Mouse (Mus musculus) stomach, embryonic 15.5 days (tissue): ENCODE data around the gene Mbnl2. TPM values are rescaled to one million over a fixed set of nuclear protein-coding genes. Genes with fewer than 3 reads are reported as not detected.

Experiments used
- ATAC-seq: fragments of 200-750 bp; cut with Nextera tagmentation; 2 replicates; pipeline ENCODE4 v1.8.0; 2017; ENCODE audit warnings: low read depth, moderate number of reproducible peaks, moderate TSS enrichment; ENCODE audit not compliant: insufficient read depth, low FRiP score
- H3K27ac ChIP-seq: fragments of 300-500 bp; sonication (generic); 2 replicates; pipeline ENCODE4 v1.5.1; 2015; ENCODE audit warnings: mild to moderate bottlenecking, inconsistent platforms
- H3K27me3 ChIP-seq: fragments of 300-500 bp; sonication (generic); replicated peaks from 2 replicates; pipeline ENCODE4 v1.6.1; 2015; ENCODE audit warnings: inconsistent platforms
- H3K36me3 ChIP-seq: fragments of 300-500 bp; sonication (generic); 2 replicates; pipeline ENCODE4 v1.6.1; 2015; ENCODE audit warnings: inconsistent platforms
- H3K4me1 ChIP-seq: fragments of 300-500 bp; sonication (generic); 2 replicates; pipeline ENCODE4 v1.6.1; 2015; ENCODE audit warnings: inconsistent platforms
- H3K4me2 ChIP-seq: fragments of 300-500 bp; sonication (generic); 2 replicates; pipeline ENCODE4 v1.6.1; 2015; ENCODE audit warnings: mild to moderate bottlenecking, inconsistent platforms
- H3K4me3 ChIP-seq: fragments of 300-500 bp; sonication (generic); replicated peaks from 2 replicates; pipeline ENCODE4 v1.5.1; 2015; ENCODE audit warnings: inconsistent platforms
- H3K9ac ChIP-seq: fragments of 300-500 bp; sonication (generic); 2 replicates; pipeline ENCODE4 v1.6.1; 2015; ENCODE audit warnings: inconsistent platforms
- H3K9me3 ChIP-seq: fragments of 300-500 bp; sonication (generic); 2 replicates; pipeline ENCODE4 v1.6.1; 2016; ENCODE audit warnings: inconsistent platforms
- WGBS: fragments of 180-500 bp; shearing (Covaris S2); methylation state at CpG from one replicate; pipeline ENCODE4 v1.1.7; 2015; 5-methylcytosine and 5-hydroxymethylcytosine counted together
- polyA plus RNA-seq: library from polyadenylated mRNA; unstranded; fragments of >200 nt; fragmentation: Nextera tagmentation; extraction: Ambion mirVana; gene quantifications from 2 replicates; pipeline ENCODE4 v1.2.1, GENCODE M21; 2015

The Mbnl2 gene
- polyA plus RNA-seq, 1 experiment from 2014 or later, result 109 TPM

GRCm38 (mm10) chr14:120477288-120477981 lies 202.0 kb downstream of the Mbnl2 start:
- Histone ChIP-seq H3K9me3 (no peaks in the 10 kb centered on the region), H3K4me3 (peak overlapping the region; percentile 87), H3K9ac (peak overlapping the region; percentile 50; the same call in 1 of the 2 replicates), H3K27me3 (no peaks in the 10 kb centered on the region), H3K27ac (peak overlapping the region; percentile 96), H3K4me2 (peak overlapping the region; percentile 52), H3K4me1 (no peaks in the 10 kb centered on the region), H3K36me3 (no peaks in the 10 kb centered on the region)
- ATAC-seq, result peak; percentile 95
- WGBS, result under 1% methylated on average over 46 of the region's 46 CpGs

GRCm38 (mm10) chr14:120477982-120478568 lies 202.6 kb downstream of the Mbnl2 start, which contains the start of gene Rap2a:
Gene Rap2a, plus strand, starts transcription at chr14:120478444.
- peak within 1 kb of the TSS; percentile 96 for H3K27ac ChIP-seq
- H3K4me1 ChIP-seq, result no peaks in the 10 kb centered on the region
- ATAC-seq, result peak; percentile 88
- peak within 1 kb of the TSS; percentile 87 for H3K4me3 ChIP-seq
- H3K4me2 ChIP-seq, result peak within 1 kb of the TSS; percentile 82
- H3K9me3 ChIP-seq, result no peaks in the 10 kb centered on the region
- no peaks in the 10 kb centered on the region for H3K27me3 ChIP-seq
- peak within 1 kb of the TSS; percentile 93 for H3K9ac ChIP-seq
- under 1% methylated on average over 70 of the region's 78 CpGs for WGBS
- H3K36me3 ChIP-seq, result no peaks in the 10 kb centered on the region

- Histone ChIP-seq H3K4me1 (no peaks in the 10 kb centered on the region), H3K9ac (peak overlapping the region; percentile 93), H3K4me2 (peak overlapping the region; percentile 82), H3K4me3 (peak overlapping the region; percentile 87), H3K9me3 (no peaks in the 10 kb centered on the region), H3K36me3 (no peaks in the 10 kb centered on the region), H3K27ac (peak overlapping the region; percentile 96), H3K27me3 (no peaks in the 10 kb centered on the region)
- ATAC-seq, result peak; percentile 2
- under 1% methylated on average over 62 of the region's 62 CpGs for WGBS
Observed at GRCm38 (mm10) chr14:120478641-120479341, 203.3 kb downstream of the Mbnl2 start.

GRCm38 (mm10) chr14:120480341-120480900 lies 205.0 kb downstream of the Mbnl2 start:
- no peaks in the 10 kb centered on the region for H3K4me1 ChIP-seq
- no peaks in the 10 kb centered on the region for H3K9me3 ChIP-seq
- H3K27me3 ChIP-seq, result no peaks in the 10 kb centered on the region
- 79% methylated on average over 8 of the region's 8 CpGs for WGBS
- ATAC-seq, result no peak
- no peak overlapping the region for H3K9ac ChIP-seq
- peak overlapping the region; percentile 39 for H3K4me2 ChIP-seq
- H3K4me3 ChIP-seq, result peak overlapping the region; percentile 16
- H3K36me3 ChIP-seq, result no peaks in the 10 kb centered on the region
- no peak overlapping the region for H3K27ac ChIP-seq

- Histone ChIP-seq H3K36me3 (no peaks in the 10 kb centered on the region), H3K4me3 (no peak overlapping the region)
Observed at GRCm38 (mm10) chr14:120480927-120481326, 205.5 kb downstream of the Mbnl2 start.

More at GRCm38 (mm10) chr14:120480927-120481326, 205.5 kb downstream of the Mbnl2 start:
- no peaks in the 10 kb centered on the region for H3K27me3 ChIP-seq
- peak overlapping the region; percentile 11; the same call in 1 of the 2 replicates for H3K4me2 ChIP-seq
- WGBS, result 90% methylated on average over 4 of the region's 4 CpGs
- no peak for ATAC-seq
- H3K4me1 ChIP-seq, result no peaks in the 10 kb centered on the region
- no peak overlapping the region for H3K9ac ChIP-seq
- no peaks in the 10 kb centered on the region for H3K9me3 ChIP-seq
- no peak overlapping the region for H3K27ac ChIP-seq

Other genes starting within 250 kb of the Mbnl2 start
- not detected in 2 replicates for gene Oxgr1, start 233.2 kb upstream of the Mbnl2 start, polyA plus RNA-seq
- 21.0 and 22.3 TPM in 2 replicates for gene Rap2a, start 202.8 kb downstream of the Mbnl2 start, polyA plus RNA-seq